Mouse (Mus musculus): ENCODE results near the gene Gm20831. TPM values are rescaled to one million over a fixed set of nuclear protein-coding genes. Genes with fewer than 3 reads are reported as not detected.
"Not testable (repeated sequence)": the region's sequence is repeated elsewhere in the genome, so short reads cannot be mapped to it uniquely, and the experiment has no call there.

Gm20831 gene
- not detected in 2 replicates for polyA plus RNA-seq (2014; fragmentation: Nextera tagmentation; extraction: Ambion mirVana)

GRCm38 (mm10) chrY:17874441-17874840, at the start of gene Gm20831, which contains the start of gene Gm20772:
Gm20831 (plus strand) TSS chrY:17874741.
Gm20772 (plus strand) TSS chrY:17874741.
- H3K9ac ChIP-seq; H3K27me3 ChIP-seq (ENCODE audit: control insufficient read depth, insufficient read depth, low read length); ATAC-seq (ENCODE audit: low FRiP score); DNase-seq (ENCODE audit: low spot score); H3K36me3 ChIP-seq (replicated peaks; ENCODE audit: control insufficient read depth, insufficient read depth); H3K9me3 ChIP-seq (ENCODE audit: control insufficient read depth, low read length); H3K4me1 ChIP-seq (replicated peaks; ENCODE audit: control insufficient read depth, insufficient read depth, low read length); H3K4me3 ChIP-seq (replicated peaks; ENCODE audit: low read length); H3K4me2 ChIP-seq (replicated peaks); H3K27ac ChIP-seq: not testable (repeated sequence)

- no CpG with 5 or more reads among the region's 3 CpGs for WGBS
- not testable (repeated sequence) for H3K36me3 ChIP-seq (replicated peaks; ENCODE audit: control insufficient read depth, insufficient read depth); H3K4me2 ChIP-seq (replicated peaks); H3K4me1 ChIP-seq (replicated peaks; ENCODE audit: control insufficient read depth, insufficient read depth, low read length); H3K27me3 ChIP-seq (ENCODE audit: control insufficient read depth, insufficient read depth, low read length); ATAC-seq (ENCODE audit: low FRiP score); H3K9me3 ChIP-seq (ENCODE audit: control insufficient read depth, low read length); H3K9ac ChIP-seq; DNase-seq (ENCODE audit: low spot score); H3K27ac ChIP-seq; H3K4me3 ChIP-seq (replicated peaks; ENCODE audit: low read length)
Observed at GRCm38 (mm10) chrY:17846166-17846565, 28.4 kb upstream of the Gm20831 start, which contains the start of gene Gm21904. Gm21904 (minus strand) TSS chrY:17846266.

GRCm38 (mm10) chrY:17937230-17937629, 62.7 kb downstream of the Gm20831 start, which contains the start of gene Srsy:
Srsy (minus strand) TSS chrY:17937330.
- not testable (repeated sequence) for H3K4me3 ChIP-seq (replicated peaks; ENCODE audit: low read length); H3K4me2 ChIP-seq (replicated peaks); H3K36me3 ChIP-seq (replicated peaks; ENCODE audit: control insufficient read depth, insufficient read depth); H3K9ac ChIP-seq; ATAC-seq (ENCODE audit: low FRiP score); H3K4me1 ChIP-seq (replicated peaks; ENCODE audit: control insufficient read depth, insufficient read depth, low read length); H3K27ac ChIP-seq; DNase-seq (ENCODE audit: low spot score); H3K27me3 ChIP-seq (ENCODE audit: control insufficient read depth, insufficient read depth, low read length); H3K9me3 ChIP-seq (ENCODE audit: control insufficient read depth, low read length)
- no CpG with 5 or more reads among the region's 1 CpGs for WGBS

Other genes starting within 250 kb of the Gm20831 start
- not detected in 2 replicates for gene Gm21904, start 28.5 kb upstream of the Gm20831 start, polyA plus RNA-seq (2014; fragmentation: Nextera tagmentation; extraction: Ambion mirVana)
- not detected in 2 replicates for gene Gm20772, start within 50 bp of the Gm20831 start, polyA plus RNA-seq (2014; fragmentation: Nextera tagmentation; extraction: Ambion mirVana)
- gene Srsy, start 62.6 kb downstream of the Gm20831 start, polyA plus RNA-seq (2014; fragmentation: Nextera tagmentation; extraction: Ambion mirVana) = not detected in 2 replicates
- not detected in 2 replicates for gene Gm21764, start 187.1 kb downstream of the Gm20831 start, polyA plus RNA-seq (2014; fragmentation: Nextera tagmentation; extraction: Ambion mirVana)
- gene Ssty1, start 214.4 kb downstream of the Gm20831 start, polyA plus RNA-seq (2014; fragmentation: Nextera tagmentation; extraction: Ambion mirVana) = not detected in 2 replicates

Measured in hindbrain, embryonic 14.5 days (tissue).